Mouse (Mus musculus): ENCODE measurements around the gene Pnpla3.
A peak's percentile ranks its signal among the peaks of the same experiment; 100 is the strongest.
"Not testable (repeated sequence)": the region's sequence is repeated elsewhere in the genome, so short reads cannot be mapped to it uniquely, and the experiment has no call there.

The Pnpla3 gene

GRCm38 (mm10) chr15:84167600-84167999 is at the start of gene Pnpla3:
Pnpla3 (plus strand) TSS chr15:84167837.
- DNase-seq (ENCODE audit: low read depth, low spot score): peak; percentile 79

- no peak for DNase-seq (ENCODE audit: low read depth, low spot score)
Observed at GRCm38 (mm10) chr15:84120612-84121011, 47.0 kb upstream of the Pnpla3 start.

- DNase-seq (ENCODE audit: low read depth, low spot score): no peak
Observed at GRCm38 (mm10) chr15:84121036-84121435, 46.6 kb upstream of the Pnpla3 start.

GRCm38 (mm10) chr15:84123075-84123474 is 44.6 kb upstream of the Pnpla3 start, which contains the start of gene Pnpla5:
Pnpla5 (minus strand) TSS chr15:84123175.
- DNase-seq (ENCODE audit: low read depth, low spot score): no peak

GRCm38 (mm10) chr15:84124086-84124485 is 43.6 kb upstream of the Pnpla3 start:
- DNase-seq (ENCODE audit: low read depth, low spot score): no peak

- no peak for DNase-seq (ENCODE audit: low read depth, low spot score)
Observed at GRCm38 (mm10) chr15:84126447-84126846, 41.2 kb upstream of the Pnpla3 start.

- DNase-seq (ENCODE audit: low read depth, low spot score): no peak
Observed at GRCm38 (mm10) chr15:84126871-84127270, 40.8 kb upstream of the Pnpla3 start.

GRCm38 (mm10) chr15:84131096-84131786 is 36.4 kb upstream of the Pnpla3 start:
- DNase-seq (ENCODE audit: low read depth, low spot score): no peak

GRCm38 (mm10) chr15:84131971-84132370 is 35.7 kb upstream of the Pnpla3 start:
- DNase-seq (ENCODE audit: low read depth, low spot score): no peak

GRCm38 (mm10) chr15:84133440-84133839 is 34.2 kb upstream of the Pnpla3 start:
- DNase-seq (ENCODE audit: low read depth, low spot score): no peak

- peak; percentile 60 for DNase-seq (ENCODE audit: low read depth, low spot score)
Observed at GRCm38 (mm10) chr15:84135472-84135871, 32.2 kb upstream of the Pnpla3 start.

GRCm38 (mm10) chr15:84136473-84137415 is 30.9 kb upstream of the Pnpla3 start:
- DNase-seq (ENCODE audit: low read depth, low spot score): no peak

- no peak for DNase-seq (ENCODE audit: low read depth, low spot score)
Observed at GRCm38 (mm10) chr15:84139592-84140005, 28.0 kb upstream of the Pnpla3 start.

GRCm38 (mm10) chr15:84140109-84140508 is 27.5 kb upstream of the Pnpla3 start:
- no peak for DNase-seq (ENCODE audit: low read depth, low spot score)

- DNase-seq (ENCODE audit: low read depth, low spot score): no peak
Observed at GRCm38 (mm10) chr15:84140929-84141328, 26.7 kb upstream of the Pnpla3 start.

GRCm38 (mm10) chr15:84156158-84156557 is 11.5 kb upstream of the Pnpla3 start:
- DNase-seq (ENCODE audit: low read depth, low spot score): no peak

GRCm38 (mm10) chr15:84157530-84157929 is 10.1 kb upstream of the Pnpla3 start:
- DNase-seq (ENCODE audit: low read depth, low spot score): not testable (repeated sequence)

GRCm38 (mm10) chr15:84161871-84162270 is 5.8 kb upstream of the Pnpla3 start:
- no peak for DNase-seq (ENCODE audit: low read depth, low spot score)

- DNase-seq (ENCODE audit: low read depth, low spot score): no peak
Observed at GRCm38 (mm10) chr15:84166818-84167217, 819 bp upstream of the Pnpla3 start.

GRCm38 (mm10) chr15:84168170-84169161 is 829 bp downstream of the Pnpla3 start:
- peak; percentile 45 for DNase-seq (ENCODE audit: low read depth, low spot score)

- no peak for DNase-seq (ENCODE audit: low read depth, low spot score)
Observed at GRCm38 (mm10) chr15:84169511-84169910, 1.9 kb downstream of the Pnpla3 start.
